Mouse (Mus musculus): ENCODE data around the gene Hcn2. TPM values are rescaled to one million over a fixed set of nuclear protein-coding genes. Genes with fewer than 3 reads are reported as not detected.

Gene Hcn2
- not detected for polyA plus RNA-seq (2017; shearing (Covaris generic))

DNA sequence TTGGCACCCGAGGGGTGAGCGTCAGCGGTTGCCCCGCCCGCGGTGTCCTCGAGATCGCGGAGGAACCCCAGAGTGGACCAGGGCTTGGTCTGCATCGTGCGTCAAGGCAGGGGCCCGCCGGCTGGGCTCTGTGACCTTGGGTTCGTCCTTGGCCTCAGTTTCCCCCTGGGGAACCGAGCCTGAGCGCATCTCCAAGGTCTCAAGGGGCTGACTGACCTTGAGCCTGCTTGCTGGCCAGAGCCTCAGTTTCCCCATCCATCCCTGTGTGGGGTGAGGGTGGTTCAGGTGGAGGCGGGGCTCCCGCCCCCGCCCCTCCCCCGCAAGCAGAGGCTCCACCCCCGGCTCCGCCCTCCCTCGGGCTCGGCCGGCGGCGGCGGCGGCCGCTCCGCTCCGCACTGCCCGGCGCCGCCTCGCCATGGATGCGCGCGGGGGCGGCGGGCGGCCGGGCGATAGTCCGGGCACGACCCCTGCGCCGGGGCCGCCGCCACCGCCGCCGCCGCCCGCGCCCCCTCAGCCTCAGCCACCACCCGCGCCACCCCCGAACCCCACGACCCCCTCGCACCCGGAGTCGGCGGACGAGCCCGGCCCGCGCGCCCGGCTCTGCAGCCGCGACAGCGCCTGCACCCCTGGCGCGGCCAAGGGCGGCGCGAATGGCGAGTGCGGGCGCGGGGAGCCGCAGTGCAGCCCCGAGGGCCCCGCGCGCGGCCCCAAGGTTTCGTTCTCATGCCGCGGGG, at the start of gene Hcn2:
Hcn2 (plus strand) TSS at position 381 of the 734 bp plus-strand sequence.
- no peak for ATAC-seq

DNA sequence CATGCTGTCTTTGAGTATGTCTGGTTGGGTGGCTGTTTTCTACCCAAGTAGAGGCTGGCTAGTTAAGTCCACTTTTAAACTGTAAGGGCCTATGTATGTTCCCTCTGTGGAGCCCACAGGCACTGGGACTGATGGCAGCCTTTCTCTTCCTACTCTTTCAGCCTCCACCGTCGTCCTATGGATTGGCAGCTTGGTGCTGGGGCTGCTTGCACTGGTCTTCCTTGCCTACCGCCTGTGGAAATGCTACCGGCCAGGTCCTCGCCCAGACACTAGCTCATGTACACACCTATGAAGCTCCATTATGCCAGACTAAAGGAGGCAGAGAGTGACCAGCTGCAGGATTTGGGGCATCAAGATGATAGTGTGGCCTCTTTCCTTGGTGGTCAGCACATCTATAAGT, 48.4 kb upstream of the Hcn2 start:
- no peak for ATAC-seq

DNA sequence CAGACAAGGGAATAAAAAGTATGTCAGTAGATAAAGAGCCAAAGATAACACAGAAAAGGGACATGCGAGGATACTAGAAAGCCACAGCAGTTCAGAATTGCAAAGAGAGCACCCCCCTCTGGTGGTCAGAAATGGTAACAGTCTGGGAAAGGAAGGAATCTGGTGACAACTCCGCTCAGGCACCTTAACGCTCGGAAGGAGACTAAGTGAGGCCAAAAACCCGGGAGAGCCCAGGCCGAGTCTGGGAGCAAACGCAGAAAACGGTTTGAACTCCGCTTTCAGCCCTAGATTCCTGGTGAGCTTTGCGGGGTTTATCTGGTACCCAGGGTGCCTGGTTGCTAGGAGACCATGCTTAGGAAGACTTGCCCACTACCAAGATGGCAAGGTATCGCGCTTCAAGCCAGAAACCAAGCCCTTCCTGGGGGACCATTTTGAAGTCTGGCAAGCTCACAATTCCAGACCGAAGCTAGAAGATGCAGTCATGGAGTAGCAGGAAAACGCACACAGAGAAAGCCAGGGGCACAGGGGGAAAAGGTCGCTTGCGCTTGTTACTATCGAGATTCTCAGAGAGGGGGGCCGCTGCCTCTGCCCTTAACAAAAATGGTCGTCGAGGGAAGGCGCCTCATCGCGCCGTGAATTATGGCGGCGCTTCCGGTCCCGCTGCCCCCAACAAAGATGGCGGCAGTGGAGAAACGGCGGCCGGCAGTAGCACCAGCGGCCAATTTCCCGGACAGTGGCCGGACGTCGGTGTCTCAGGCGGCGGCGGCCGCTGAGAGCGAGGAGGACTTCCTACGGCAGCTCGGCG, 47.5 kb upstream of the Hcn2 start, which contains the start of gene Tpgs1:
Tpgs1 (plus strand) TSS at position 599 of the 805 bp plus-strand sequence.
- ATAC-seq = peak; percentile 97

DNA sequence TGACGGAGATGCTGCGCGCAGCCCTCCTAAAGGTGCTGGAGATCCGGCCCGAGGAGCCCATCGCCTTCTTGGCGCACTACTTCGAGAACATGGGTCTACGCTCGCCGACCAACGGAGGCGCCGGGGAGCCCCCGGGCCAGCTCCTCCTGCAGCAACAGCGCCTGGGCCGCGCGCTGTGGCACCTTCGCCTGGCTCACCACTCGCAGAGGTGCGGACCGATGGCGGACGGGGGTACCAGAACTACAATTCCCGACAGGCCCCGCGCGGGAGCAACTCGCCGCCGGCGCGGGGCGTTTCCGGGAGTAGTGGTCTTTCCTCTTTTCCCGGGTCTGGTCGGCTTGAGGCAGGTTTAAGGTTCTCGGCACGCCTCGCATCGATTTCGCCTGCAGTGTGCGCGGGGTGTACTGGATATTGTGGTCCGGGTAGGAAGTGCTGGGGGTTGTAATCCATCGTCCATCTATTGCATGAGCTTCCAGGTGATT, 46.8 kb upstream of the Hcn2 start:
- no peak for ATAC-seq

DNA sequence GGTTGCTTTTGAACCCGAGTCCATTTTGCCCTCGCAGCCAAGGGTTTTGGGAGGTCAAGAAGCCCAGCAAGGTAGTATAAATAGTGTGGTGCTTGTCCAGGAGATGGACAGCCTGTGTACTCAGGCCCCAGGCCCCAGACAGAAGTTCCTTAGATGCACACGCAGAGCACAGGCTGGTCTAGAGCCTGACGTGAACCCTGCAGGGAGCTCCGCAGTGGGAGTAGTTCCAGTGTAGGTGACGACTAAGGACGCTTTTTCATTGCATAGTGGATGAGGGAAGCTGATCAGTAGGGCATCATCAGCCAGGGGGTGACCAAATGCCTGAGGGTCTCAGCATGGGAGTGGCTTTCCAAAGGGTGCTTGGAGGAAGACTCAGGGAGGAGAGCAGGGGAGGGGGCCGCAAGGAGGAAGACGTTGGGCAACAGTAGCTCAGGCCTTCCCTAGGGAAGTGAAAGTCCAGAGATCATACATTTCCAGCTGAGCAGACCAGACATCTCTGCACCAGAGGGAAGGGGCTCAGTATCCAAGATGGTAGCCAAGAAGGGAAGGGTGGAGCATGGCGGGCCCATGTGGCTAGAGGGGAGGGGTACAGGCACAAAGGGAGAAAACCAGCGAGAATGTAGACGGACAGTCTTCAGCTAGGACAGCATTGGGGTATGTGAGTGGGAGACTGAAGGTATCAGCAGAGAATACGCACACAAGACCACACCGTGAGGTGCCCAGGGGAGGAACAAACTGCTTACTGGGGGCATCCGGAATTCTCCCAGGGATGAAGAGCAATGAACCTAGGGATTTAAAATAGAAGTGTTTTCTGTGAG, 46.2 kb upstream of the Hcn2 start:
- ATAC-seq = no peak

DNA sequence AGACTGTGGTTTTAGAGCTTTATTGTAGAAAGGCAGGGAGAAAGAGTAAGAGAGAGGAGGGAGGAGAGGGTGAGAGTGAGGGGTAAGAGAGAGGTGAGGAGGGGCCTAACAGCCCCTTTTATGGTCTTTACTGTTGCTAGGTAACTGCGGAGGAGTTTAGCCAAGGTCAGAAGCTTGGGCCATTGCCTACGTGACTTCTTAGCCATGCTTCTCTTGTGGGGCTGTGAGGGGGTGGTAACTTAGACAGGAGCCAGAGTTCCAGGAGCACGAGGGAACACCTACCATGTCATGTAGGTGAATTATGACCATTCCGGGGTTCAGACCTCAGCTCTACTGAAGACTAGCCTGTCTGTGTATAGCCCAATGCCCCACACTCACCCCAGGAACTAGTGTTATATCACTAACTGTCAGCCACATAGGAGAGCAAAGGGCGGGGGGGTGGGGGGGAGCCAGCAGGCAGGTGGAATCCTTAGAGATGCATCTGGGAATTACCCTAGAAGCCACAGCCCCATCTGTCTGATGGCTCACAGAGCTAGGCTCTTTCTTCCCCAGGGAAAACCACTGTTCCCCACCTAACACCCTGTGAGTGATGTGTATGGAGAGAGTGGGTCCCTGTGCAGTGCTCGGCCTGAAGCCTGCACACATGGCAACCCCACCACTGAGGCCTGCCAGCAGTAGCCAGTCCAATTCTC, 44.9 kb upstream of the Hcn2 start:
- no peak for ATAC-seq

DNA sequence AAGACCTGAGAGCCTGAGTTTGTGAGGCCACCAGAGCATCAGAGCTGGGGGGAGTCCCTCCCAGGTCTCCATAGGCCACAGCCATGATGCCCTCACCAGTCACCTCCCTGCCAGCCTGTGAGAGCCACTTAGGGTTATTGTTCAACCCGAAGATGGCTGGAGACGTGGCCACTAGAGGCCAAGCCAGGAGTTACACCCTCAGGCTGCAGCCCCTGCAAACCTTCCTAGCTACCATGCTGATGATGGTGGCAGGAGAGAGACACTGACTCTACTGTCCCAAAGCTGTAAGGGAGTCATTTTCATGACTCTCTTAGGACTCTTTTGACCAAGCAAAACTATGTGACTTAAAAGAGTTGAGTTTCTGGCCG, 44.4 kb upstream of the Hcn2 start:
- no peak for ATAC-seq

DNA sequence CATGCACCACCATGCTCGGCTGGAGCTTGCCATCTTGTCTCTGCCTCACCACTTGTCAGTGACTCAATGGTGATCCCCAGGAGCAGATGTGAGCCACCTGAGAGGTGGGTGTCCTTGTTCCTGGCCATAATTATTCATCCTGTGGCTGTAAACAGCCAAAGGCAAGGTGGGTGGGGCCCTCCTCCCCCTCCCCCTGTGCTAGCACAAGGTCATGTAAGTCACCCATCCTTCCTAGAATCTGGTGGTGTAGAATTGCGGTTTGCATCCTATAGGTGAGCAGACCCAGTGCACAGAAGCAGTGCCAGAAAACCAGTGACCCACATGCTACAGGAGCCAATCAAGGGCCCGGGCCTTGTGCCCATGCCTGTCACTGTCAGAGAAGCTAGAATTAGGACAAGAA, 43.4 kb upstream of the Hcn2 start:
- no peak for ATAC-seq

DNA sequence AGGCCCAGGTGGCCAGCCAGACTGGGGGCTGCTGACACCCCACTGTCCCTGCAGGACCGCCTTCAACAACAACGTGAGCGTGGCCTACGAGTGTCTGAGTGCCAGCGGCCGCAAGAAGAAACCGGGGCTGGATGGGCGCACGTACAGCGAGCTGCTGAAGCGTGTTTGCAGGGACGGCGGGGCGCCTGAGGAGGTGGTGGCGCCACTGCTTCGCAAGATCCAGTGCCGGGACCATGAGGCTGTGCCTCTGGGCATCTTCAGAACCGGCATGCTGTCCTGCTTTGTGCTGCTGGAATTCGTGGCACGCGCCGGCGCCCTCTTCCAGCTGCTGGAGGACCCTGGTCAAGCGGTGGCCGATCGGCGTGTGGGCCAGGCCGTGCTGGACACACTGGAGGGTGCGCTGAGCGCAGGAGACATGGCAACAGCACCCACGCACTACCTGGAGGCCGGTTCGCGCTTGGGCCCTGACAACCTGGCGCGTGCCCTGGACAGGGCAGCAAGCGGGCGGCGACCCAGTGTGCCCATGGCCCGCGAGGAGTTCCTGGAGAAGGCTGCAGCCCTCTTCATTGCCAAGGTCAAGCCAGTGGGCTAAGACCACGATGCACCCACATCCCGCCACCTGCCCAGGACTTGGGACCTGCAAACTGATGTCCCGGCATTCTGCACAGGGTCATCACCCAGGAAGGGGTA, 40.9 kb upstream of the Hcn2 start:
- ATAC-seq = no peak

DNA sequence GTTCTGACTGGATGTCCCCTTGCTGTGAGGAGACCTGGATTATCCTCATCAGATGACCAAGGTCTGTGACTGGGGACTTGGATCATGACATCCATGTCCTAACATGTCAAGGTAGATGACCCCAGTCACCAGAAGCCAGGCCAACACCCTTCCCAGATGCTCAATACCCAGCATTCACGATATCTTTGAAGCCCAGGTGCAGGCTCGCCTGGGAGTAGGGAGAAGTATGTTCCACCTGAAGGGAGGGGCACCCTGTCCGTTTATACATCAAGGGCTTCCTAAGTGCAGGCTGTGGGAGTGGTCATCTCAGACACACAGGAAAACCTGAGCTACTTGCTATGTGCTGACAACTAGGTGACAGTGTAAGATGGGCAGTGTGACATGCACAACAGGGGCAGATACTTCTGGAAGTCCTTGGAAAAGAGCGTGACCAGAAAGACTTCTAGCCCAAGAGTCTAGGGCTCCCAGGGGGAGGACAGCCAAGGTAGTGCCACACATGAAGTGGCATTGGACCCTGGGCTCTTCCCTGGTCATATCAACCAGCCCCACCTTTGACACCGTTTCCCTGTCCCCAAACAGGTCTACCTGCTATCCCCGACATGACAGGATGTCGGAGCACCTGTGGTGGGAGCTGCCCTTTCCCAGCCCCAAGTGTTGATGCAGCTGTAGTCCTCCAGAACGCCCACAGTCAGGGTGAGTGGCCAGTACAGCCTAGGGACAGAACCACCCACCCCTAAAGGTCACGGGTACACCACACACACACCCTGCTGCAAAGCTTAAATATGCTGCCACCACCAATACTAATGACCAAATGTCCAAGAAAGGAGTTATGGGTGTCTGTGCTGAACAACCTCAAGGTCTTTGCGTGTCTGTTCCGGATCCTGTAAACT, 35.6 kb upstream of the Hcn2 start:
- ATAC-seq = peak; percentile 5

DNA sequence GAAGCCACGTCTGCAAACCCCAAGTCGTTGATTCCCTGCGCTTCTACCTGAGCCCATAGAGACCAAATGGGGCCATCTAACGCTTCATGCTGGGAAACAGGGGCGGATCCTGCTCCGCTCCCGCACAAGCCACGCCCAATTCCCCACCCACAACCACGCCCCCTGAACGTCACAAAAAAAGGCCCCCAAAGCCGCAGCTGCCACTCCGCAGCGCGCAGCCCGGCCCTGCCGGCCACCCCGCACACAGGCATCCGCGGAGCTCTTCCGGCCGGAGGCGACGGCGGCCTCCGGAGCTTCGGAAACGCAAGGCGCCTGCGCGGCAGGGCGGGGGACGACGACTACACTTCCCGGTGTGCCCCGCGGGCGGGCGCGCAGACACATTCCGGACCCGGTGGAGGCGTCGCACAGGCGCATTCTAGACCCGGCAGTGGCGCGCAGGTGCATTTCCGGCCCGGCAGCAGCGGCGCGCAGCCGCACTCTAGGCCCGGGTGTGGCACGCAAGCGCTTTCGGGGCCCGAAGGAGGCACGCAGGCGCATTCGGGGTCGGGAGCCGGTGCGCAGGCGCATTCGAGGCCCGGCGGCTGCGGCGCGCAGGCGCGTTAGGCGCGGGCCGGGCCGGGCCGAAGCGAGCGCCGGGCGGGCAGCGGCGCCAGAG, 34.7 kb upstream of the Hcn2 start, which contains the start of gene Cdc34:
Cdc34 (plus strand) TSS at position 605 of the 655 bp plus-strand sequence.
- peak; percentile 85 for ATAC-seq

DNA sequence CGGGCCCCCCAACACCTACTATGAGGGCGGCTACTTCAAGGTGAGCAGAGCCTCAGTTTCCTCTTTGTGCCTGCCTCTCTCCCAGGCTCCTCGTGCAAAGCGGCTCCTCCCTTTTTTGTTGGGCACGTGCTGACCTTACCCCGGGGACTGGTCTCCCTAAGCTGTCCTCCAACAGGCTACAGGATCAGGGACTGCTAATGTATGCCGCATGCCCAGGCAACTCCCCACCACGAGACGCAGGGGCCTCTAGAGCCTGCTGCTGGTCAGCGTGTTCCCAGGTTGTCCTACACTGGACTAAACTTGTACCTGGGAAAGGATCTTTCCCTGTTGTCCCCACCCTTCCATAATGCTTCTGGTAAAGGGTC, 33.9 kb upstream of the Hcn2 start:
- ATAC-seq = no peak

DNA sequence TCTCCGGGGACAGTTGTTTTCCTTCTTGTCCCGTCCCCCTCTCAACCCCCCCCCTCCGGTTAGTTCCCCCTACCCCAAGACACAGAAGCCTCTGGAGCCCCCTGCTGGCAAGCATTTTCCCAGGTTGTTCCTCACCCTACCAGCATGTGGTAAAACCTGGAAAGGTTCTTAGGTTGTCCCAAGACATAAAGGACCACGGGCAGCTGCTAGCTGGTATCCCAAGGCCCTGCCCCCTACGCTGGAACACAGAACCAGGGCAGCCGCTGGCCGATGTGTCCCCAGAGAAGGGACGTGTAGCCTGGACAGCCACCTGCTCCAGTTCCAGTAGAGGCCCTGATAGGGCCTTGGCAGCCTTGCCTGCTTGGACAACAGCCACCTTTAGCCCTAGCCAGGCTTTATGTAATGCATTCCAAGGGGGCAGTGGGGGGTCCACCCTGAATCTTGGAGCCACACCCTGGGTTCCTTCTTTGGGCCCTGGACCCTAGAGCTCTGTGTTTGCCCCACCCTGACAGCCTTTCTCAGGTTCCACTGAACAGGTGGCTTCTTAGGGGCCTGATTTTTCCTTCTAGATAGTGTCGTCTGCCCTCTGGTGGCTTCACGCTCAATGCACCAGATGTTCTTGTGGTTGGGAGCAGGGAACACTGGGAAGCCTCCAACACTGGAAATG, 33.4 kb upstream of the Hcn2 start:
- ATAC-seq = no peak

DNA sequence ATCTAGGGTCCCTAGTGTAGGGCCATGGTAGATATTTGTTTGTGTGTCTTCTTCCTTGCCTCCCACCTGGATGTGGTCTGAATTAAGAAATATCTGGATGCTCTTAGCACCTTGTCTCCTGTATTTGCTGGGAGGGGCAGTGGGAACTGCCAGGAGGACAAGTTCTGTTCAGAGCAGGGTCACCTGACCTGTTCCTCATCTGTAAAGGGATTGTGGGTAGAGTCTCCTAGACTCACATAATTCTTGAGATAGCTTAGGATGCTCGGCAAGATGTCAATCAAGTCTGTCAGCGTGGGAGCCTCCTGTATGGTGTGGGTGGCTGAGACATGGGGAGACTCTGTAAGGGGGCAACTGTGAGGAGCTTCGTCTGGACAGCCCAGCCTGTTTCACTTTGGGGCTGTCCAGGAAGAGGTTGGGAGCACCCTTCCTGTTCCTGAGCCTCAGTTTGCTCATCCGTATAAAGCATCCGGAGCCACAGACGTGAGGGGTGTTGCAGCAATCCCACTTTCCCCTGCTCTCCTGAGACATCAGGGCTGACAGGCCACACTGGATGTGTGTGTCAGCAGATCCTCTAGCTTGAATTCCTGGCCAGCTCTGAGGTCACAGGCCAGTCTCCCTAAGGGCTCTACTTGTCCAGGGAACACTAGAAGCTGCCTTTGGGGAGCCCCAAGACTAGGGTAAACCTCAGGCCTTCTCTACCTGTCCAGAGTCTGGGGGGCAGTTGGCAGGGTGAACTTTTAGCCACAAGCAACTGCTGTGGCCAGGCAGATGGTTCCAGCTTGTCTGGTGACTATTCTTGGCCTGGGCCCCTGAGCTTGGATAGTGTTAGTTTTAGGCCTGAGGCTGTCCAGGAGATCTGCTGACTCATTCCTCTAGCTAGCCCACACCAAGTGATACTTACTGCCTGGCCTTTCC, 32.5 kb upstream of the Hcn2 start:
- no peak for ATAC-seq

DNA sequence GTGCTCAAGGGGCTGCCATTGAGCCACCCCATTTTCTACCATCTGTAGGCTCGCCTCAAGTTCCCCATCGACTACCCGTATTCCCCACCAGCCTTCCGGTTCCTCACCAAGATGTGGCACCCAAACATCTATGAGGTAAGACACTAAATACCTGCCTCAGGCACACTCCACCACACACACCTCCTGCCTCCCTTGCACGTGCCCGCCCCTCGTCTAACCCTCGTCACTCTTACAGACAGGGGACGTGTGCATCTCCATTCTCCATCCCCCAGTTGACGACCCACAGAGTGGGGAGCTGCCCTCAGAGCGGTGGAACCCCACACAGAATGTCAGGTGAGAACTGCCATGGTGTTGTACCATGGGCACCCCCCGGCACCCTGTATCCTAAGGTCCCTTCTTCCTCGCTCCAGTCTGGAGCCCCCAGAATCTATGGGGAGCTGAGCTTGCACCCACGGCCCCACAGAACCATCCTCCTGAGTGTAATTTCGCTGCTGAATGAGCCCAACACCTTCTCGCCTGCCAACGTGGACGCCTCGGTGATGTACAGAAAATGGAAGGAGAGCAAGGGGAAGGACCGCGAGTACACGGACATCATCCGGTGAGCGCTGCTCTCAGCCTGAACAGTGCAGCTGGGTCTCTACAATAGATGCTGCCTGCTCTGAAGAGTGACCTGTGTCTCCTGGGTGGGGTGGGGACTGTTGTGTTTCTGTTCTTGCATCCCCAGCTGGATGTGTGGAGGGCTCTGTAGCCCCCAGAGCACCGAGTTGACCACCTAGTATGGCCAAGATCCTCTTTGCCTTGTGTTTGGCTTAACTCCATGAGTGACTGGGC, 31.4 kb upstream of the Hcn2 start:
- ATAC-seq = no peak

DNA sequence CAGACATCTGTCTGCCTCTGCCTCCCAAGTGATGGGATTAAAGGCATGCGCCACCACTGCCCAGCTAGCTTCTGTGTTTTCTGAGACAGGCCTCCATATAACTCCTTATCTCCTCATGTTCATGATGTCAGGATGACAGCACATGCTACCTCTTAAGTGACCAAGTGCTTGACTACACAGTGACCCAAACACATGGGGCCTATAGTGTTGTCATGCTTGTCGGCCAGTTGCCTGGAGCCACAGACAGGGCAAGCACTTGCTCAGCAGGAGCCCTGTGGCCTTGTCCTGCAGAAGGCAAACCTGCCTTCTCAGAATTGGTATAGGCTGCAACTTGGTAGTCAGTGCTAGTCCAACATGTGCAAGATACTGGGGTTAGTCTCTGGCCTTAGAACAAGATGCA, 30.2 kb upstream of the Hcn2 start:
- no peak for ATAC-seq

DNA sequence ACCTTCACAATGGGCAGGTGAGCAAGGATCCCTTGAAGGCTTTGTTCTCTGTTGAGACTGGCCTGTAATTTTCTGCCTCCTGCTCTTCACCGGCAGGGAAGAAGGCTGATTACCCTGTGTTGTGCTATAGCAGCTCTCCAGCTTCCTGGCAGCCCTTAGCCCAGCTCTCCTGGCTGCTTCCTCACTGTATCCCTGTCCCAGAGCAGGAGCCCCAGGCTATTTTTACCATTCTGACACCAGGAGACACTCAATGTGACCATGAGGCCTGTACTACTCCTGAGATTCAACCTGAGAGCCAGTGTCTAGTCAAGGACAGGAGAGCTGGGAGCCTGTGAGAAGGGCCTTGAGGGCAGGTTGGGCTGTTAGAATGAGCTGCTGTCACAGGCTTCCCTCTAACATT, 29.7 kb upstream of the Hcn2 start:
- ATAC-seq = no peak

DNA sequence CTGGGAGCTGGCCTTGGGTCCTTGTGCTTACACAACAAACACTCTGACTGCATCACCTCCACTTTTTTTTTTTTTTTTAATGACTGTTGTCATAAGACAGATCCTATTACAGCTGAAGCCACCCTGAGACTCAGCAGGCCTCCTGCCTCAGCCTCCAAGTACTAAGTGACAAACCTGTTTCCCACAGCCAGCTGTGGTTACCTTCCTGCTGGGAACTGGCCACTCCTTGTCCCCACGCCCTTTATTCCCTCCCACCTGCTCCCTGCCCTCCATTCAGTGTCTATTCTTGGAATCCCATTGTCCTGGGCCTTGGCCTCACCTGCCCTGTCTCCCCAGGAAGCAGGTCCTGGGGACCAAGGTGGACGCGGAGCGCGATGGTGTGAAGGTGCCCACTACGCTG, 28.9 kb upstream of the Hcn2 start:
- no peak for ATAC-seq
